Mouse (Mus musculus) ovary, adult 18-20 months (tissue): Measurements from ENCODE around the gene Sema5b.
"Not testable (repeated sequence)": the region's sequence is repeated elsewhere in the genome, so short reads cannot be mapped to it uniquely, and the experiment has no call there.

Experiments
- DNase-seq: peaks from one replicate; pipeline ENCODE4 v3.0.0; 2022; ENCODE audit warnings: low spot score, mixed read lengths

Sema5b gene

GRCm38 (mm10) chr16:35549354-35549753 is 8.4 kb downstream of the Sema5b start:
- DNase-seq: no peak

GRCm38 (mm10) chr16:35555596-35556482 is 14.9 kb downstream of the Sema5b start:
- no peak for DNase-seq

GRCm38 (mm10) chr16:35557038-35557437 is 16.1 kb downstream of the Sema5b start:
- DNase-seq: no peak

- DNase-seq: no peak
These were observed 20.6 kb downstream of the Sema5b start for GRCm38 (mm10) chr16:35561541-35561940.

- no peak for DNase-seq
These were observed 23.4 kb downstream of the Sema5b start for GRCm38 (mm10) chr16:35564246-35564905.

GRCm38 (mm10) chr16:35565601-35566000 is 24.7 kb downstream of the Sema5b start:
- not testable (repeated sequence) for DNase-seq

- DNase-seq: no peak
These were observed 27.4 kb downstream of the Sema5b start for GRCm38 (mm10) chr16:35568225-35568880.

GRCm38 (mm10) chr16:35569347-35569746 is 28.4 kb downstream of the Sema5b start:
- no peak for DNase-seq

GRCm38 (mm10) chr16:35569758-35570157 is 28.8 kb downstream of the Sema5b start:
- DNase-seq: no peak

- no peak for DNase-seq
These were observed 29.7 kb downstream of the Sema5b start for GRCm38 (mm10) chr16:35570627-35571026.

- DNase-seq: no peak
These were observed 32.6 kb downstream of the Sema5b start for GRCm38 (mm10) chr16:35573586-35573985.

- DNase-seq: peak; percentile 58
These were observed 36.4 kb downstream of the Sema5b start for GRCm38 (mm10) chr16:35577181-35577941.

GRCm38 (mm10) chr16:35581299-35581698 is 40.4 kb downstream of the Sema5b start:
- no peak for DNase-seq

GRCm38 (mm10) chr16:35583551-35584080 is 42.7 kb downstream of the Sema5b start:
- DNase-seq: no peak

- no peak for DNase-seq
These were observed 44.3 kb downstream of the Sema5b start for GRCm38 (mm10) chr16:35585126-35585694.

- DNase-seq: no peak
These were observed 46.3 kb downstream of the Sema5b start for GRCm38 (mm10) chr16:35587046-35587779.

GRCm38 (mm10) chr16:35587866-35588465 is 47.0 kb downstream of the Sema5b start:
- no peak for DNase-seq

- no peak for DNase-seq
These were observed 47.8 kb downstream of the Sema5b start for GRCm38 (mm10) chr16:35588731-35589151.

GRCm38 (mm10) chr16:35591756-35592155 is 50.8 kb downstream of the Sema5b start:
- DNase-seq: no peak
